Mouse (Mus musculus) erythroid progenitor cell, adult 5-6 weeks (primary cell): ENCODE data around the gene Mettl5. TPM values are rescaled to one million over a fixed set of nuclear protein-coding genes. Genes with fewer than 3 reads are reported as not detected.
"Not testable (repeated sequence)": the region's sequence is repeated elsewhere in the genome, so short reads cannot be mapped to it uniquely, and the experiment has no call there.

ENCODE experiments used
- ATAC-seq: replicated peaks from 2 replicates; pipeline ENCODE4 v1.8.0; 2016; ENCODE audit warnings: moderate number of reproducible peaks, mild to moderate bottlenecking, moderate TSS enrichment, inconsistent platforms; ENCODE audit not compliant: poor library complexity, low FRiP score, severe bottlenecking
- total RNA-seq, 2 experiments: library from RNA; stranded (forward) in 1 of 2; stranded (reverse) in 1 of 2; fragments of 150-400 nt in 1 of 2; fragments of 186-747, 209-891 nt in 1 of 2; gene quantifications; 2 replicates each; pipeline versions ENCODE4 v1.2.3 to v1.2.4; 2015 to 2017; ENCODE audit warnings: low replicate concordance in 2 of 2

The Mettl5 gene
- total RNA-seq (2015; ENCODE audit: low replicate concordance) (18.0 and 22.7 TPM in 2 replicates), total RNA-seq (2017; ENCODE audit: low replicate concordance) (14.1 and 25.4 TPM in 2 replicates)

DNA sequence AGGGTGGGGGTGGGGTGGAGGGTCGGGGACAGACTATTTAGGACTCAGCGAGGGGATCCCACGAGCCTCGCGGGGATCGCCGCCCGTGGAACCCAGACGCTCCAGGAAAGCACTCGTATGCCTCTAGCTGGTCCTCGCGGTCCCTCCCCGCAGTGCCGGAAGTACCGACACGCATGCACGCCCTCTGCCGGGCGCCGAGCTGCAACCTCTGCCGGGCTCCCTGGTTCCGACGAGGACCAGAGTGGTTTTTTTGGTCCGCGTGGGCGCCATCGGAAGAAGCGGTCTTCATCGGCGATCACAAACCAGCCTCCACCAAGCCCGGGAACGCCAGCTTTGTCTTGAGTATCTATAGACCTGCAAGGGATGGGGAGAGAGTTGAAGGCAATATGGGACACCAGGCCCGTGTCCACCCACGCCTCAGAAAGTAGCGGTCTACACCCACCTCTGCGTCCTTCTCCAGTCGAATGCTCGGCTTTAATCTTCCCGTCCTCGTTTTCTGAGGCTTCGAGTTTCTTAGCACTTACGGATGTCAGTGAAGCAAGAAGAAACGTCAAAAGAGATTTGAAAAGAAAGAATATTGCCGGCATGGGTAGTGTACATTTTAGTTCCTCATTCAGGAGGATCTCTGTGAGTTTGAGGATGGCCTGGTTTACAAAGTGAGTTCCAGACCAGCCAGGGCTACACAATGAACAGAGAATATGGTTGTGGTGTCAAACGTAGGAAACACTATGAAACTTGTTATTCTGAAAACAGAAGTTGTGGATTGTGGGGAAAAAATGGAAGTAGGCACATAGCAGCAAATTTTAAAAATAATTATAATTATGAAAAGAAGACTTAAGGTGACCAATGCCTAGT is at the start of gene Mettl5:
Mettl5 (minus strand) TSS at position 165 of the 855 bp plus-strand sequence.
- peak; percentile 99 for ATAC-seq

DNA sequence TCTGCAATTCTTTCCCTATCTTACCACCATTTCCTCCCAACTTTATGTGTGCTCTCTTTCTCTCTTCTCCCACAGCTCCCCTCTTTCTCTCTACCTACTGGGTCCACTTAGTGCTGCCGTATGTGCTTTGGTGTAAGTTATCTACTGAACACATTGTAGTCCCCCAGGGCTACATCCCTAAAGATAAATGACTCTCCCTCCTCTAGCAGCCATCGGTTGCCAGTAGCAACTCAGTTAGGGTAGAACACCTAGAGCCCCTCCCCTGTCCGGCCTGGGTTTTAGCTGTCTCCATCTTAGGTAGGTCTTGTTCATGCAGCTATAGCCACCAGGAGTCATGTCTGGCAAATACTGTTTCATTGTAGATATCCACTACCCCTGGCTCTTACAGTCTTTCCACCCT is 39.5 kb upstream of the Mettl5 start:
- peak; percentile 82 for ATAC-seq

DNA sequence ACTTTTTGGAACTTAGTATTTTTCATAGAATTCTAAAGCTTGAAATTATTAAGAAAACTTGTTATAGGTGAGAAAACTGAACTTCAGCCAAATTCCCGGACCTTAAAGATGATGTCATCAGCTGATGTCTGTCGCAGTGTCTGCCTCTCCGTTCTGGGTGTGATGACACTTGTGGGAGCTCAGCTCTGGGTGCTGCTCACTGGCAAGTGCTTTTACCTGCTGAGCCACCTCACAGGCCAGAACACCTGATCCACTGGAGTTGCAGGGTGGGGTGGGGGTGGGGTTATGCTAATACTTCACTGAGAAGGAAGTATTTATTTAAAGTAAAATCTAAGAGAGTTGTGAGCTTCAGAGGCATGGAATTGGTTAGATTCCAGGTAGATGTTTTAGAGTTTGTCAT is 31.9 kb upstream of the Mettl5 start:
- no peak for ATAC-seq

DNA sequence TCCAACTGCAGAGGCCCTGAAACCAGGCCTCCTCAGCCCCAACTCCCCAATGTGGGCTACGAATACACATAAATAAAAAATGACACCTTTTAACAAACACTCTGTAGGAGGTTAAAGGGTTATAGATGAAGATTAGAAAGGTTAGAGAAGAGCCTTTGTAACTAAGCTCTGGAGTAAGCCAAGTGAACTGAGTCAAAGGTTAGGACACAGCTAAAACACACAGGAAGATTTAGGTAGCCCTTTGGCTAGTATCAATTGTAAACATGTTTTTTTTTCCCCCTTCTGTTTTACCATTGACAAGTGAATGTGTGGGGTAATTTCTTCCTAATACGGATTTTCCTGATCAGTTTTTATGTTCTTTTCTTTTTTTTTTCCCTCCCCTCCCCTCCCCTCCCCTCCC is 27.4 kb upstream of the Mettl5 start:
- ATAC-seq: no peak

DNA sequence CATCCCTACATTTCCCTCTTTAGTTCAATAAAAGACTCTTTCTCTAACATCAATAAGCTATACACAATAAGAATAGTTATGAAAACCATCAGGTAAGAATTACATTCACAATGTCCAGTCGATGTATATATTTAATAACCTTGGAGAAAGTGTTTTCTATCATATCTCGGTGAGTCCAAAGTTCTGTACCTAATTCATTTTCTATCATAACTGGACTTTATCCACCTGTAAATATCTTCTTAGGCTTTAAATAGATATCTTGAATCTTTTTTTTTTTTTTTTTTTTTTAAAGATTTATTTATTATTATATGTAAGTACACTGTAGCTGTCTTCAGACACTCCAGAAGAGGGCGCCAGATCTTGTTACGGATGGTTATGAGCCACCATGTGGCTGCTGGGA is 22.0 kb upstream of the Mettl5 start:
- not testable (repeated sequence) for ATAC-seq

DNA sequence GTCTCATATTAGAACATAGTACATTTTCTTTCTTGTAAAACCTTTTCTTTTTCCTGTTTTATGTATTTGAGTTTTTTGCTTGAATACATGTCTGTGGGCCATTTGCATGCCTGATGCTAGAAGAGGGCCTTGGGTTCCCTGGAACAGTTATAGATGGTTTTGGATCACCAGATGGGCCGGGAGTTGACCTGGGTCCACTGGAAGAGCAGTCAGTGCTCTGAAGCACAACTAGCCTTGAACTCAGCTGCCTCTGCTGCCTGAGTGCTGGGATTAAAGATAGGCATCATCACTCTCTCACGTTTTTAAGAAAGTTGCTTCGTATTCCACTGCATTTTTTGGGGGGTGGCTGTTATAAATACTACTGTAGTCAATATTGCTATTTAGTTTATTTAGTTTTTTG is 18.1 kb upstream of the Mettl5 start:
- ATAC-seq: no peak

DNA sequence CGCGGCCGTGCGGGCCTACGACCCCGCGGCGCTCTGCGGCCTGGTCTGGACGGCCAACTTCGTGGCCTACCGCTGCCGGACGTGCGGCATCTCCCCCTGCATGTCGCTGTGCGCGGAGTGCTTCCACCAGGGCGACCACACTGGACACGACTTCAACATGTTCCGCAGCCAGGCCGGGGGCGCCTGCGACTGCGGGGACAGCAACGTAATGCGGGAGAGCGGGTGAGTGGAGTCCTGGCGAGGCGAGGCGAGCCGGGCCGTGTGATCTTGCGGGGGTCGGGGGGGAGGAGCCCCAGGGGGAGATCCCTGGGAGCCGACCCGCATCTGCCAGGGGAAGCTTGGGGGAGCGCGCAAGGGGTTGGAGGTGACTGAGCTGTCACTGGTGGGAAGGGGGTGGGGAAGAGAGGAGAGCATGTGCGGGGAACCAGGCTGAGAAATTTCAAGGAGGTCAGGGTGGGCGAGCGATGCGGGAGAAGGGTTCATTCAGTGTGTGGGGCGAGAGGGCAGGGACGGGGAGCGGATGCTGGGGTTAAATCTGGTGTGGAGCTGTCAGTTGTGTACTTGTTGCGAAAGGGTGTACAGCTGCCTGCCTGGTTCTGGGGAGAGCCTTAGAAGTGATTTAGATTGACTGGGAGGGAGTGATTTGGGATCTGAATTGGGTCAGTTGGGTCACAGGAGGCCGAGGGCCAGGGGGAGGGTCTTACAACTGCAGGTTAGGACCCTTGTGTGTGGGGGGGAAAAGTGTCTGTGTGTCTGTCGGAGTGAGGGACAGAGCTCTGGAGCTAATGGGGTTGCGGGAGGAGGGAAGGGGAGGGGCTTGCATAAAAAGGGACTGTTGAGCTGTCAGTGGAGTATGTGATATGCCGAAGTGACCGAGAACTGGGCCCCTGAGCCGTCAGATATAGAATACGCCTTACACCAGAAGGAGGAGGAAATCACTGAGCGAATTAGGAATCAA is 12.5 kb upstream of the Mettl5 start:
- peak; percentile 70 for ATAC-seq

DNA sequence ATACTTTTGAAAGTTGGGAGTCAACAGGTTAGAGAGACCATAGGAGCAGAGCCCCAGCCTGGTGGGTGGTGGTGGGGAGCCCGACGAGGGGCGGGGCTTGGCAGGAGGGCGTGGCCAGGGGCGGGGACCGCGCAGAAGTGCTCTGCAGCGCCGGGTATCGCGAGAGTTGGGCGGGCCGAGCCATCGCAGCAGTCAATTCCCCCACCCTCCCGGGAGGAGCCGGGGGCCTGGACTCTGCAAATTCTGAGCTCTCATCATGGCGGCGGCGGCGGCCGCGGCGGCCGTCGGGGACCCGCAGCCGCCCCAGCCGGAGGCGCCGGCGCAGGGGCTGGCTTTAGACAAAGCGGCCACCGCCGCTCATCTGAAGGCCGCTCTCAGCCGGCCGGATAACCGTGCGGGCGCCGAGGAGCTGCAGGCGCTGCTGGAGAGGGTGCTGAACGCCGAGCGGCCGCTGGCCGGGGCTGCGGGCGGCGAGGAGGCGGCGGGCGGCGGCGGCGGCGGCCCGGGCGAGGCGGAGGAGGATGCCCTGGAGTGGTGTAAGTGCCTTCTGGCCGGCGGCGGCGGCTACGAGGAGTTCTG is 11.7 kb upstream of the Mettl5 start, which contains the start of gene Ubr3:
Ubr3 (plus strand) TSS at position 208 of the 579 bp plus-strand sequence.
- peak; percentile 92 for ATAC-seq

DNA sequence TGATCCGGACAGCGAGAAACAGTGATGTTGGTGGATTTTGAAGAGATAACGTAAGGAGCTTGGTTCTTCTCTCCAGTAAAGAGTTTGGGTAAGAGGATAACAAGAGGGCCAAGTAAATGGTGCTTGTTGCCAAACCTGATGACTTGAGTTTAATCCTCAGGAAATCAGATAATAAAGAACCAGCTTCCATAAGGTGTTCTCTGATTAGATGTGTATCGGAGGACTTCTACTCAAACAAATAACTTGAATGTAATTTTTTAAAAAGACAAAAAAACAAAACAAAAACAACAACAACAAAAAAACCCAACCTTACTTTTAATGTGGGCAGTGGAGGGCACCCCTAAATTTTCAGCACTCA is 10.8 kb upstream of the Mettl5 start:
- ATAC-seq: peak; percentile 15; the same call in 1 of the 2 replicates

DNA sequence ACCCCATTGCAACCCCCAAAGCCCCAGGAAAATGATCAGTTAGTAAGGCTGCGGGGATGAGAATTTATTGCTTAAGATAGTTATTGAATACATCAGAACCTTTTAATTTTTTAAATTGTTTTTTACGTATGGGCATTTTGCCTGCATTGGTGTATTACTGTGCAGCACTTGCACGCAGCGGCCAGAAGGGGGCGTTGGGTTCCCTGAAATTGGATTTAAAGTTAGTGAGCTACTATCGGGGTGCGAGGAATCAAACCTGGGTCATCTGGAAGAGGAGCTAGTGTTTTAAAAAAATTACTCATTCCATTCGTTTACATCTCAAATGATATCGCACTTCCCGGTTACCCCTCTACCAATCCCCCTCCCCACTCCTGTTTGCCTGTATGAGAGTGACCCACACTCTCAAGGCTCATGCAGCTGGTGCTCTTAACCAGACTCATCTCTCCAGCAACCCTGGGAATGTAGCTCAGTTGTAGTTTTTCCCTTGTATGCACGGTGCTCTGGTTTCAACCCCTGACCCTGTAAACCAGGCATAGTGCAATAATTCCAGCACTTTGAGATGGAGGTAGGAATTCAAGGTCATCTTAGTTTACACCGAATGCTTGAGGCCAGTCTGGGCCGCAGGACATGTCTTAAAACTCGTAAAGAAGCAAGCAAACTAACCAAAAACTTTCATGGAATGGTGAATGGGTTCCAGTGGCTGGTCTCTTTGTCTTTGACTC is 10.2 kb upstream of the Mettl5 start:
- ATAC-seq: no peak

DNA sequence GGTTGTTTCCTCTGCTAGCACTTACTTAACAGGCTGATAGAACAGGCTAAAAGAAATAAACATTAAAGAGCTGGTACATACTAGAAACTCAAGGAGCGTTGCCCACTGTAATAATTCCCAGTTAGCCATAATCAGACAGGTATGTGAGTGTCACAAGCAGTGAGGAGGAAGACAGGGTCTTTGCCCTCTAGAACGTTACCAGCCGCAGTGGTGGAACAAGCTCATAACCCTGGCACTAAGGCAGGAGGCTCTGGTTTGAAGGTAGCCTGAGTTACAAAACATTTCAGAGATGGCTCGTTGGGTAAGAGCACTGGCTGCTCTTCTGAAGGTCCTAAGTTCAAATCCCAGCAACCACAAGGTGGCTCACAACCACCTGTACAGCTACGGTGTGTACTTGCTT is 8.5 kb upstream of the Mettl5 start:
- no peak for ATAC-seq

DNA sequence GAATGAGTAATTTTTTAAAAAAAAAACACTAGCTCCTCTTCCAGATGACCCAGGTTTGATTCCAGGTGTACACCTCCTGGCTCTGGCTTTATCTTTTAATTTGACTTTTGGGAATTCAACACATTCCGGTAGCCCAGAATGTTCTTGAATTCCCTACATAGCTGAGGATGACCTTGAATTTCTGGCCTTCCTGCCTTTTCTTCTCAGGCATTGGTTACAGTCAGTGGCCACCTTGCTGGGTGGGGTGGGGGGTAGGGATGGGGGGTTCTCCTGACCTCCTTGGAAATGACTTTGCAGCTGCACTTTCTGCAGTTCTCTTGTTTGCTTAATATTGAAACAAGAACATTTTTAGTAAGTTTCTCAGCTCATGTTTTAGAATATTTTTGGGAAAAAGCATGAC is 7.7 kb upstream of the Mettl5 start:
- no peak for ATAC-seq

DNA sequence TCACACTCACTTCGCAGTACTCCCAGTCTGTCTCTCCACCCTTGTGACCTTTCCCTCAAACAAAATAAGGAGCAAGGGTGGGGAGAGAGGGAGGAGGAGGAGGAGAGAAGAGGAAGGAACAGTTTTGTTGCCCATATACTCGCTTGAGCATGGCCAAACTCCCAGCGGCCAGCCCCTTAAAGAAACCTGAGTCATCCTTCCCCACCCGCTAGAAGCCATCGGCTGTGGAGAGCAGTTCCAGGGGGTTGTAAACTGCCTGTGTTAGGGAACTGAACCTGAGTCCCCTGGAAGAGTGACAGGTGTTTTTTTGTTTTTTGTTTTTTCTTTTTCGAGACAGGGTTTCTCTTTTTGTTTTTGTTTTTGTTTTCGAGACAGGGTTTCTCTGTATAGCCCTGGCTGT is 5.4 kb upstream of the Mettl5 start:
- ATAC-seq: no peak

DNA sequence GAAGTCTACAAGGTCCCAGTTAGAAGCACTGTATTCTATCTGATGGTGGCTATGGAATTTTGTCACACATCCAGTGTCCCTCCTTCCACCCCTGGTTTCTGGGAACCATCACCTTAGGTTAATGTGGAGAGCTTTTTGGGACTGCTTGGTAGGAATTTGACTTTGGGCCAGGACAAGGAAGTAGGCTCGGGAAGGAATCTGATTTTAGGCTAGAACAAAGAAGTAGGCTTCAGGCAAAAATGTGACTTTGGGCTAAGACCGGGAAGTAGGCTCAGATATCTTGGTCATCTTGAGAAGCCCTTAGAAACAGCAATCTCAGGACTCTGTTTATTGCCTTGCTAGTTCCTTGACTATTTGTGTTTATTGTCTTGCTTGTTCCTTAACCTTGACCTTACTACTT is 3.5 kb upstream of the Mettl5 start:
- ATAC-seq: no peak

DNA sequence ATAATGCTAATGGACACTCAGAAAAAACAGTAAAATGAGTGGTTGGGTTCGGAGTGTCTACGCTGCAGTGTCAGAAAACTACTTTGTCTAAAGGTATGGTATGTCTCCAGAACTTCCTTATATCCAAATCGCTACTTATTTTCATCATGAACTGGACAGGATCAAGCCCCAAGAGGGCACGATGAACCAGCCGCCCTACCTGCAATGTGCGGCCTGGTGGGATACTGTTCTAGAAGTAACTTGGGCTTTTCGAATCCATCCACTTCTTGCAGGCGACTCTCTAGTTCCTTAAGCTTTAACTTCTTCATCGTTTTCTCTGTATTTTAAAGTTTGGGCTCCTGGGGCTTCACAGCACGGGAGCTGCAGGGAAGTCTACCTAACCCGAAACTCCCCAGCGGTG is 365 bp downstream of the Mettl5 start:
- peak; percentile 31 for ATAC-seq

DNA sequence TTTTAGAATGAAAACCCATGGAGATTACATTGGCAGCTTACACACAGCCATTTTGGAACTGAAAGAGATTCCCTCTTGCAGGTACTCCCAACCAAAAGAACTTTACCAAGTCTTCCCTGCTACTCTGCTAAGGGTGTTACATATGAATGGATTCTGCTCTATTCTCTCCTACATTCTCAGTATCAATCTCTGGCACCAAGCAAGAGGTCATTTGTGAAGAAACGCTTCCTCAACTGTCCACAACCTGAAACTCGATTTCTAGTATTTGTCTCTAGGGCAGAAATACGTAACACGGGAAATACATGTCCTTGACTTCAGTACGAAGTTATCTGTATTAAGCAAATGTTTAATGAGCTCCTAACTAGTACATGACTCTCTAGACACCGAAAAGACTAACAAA is 834 bp downstream of the Mettl5 start:
- ATAC-seq: no peak

DNA sequence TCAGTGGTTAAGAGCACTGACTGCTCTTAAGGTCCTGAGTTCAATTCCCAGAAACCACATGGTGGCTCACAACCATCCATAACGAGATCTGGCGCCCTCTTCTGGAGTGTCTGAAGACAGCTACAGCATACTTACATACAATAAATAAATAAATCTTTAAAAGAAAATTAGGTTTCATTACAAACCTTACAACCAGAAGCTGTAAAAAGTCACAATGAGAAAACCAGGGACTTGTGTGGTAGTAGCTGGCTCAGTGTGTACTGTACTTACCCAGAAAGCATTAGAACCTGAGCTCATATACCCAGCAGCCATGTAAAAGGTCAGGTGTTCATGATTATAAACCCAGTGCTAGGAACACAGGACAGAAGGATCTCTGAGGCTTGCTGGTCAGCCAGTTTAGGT is 1.4 kb downstream of the Mettl5 start:
- no peak for ATAC-seq

DNA sequence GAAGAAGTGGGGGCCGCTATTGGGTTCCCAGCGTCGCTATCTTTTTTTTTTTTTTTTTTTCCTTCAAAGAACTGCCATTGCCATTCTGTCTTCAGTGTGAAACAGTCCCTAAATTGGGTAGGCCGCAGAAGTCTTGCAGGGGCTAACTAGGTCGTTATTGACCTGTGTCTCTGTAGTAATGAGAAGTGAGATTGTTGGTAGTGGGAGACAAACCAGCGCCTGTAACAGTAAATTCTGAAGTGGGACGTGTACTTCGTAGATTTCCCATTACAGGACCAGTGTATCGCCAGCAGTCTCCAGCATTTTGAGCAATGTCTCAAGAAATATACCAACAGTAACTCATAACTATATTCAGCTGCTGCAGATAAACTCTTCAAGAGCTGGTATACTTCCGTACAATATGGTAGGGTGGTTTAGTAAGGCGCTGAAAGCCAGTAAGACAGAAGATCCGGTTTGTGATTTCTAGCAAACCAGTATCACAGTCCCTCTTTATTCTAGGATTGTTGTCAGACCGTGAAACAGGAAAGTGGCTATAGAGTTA is 23.2 kb downstream of the Mettl5 start:
- peak; percentile 32 for ATAC-seq

DNA sequence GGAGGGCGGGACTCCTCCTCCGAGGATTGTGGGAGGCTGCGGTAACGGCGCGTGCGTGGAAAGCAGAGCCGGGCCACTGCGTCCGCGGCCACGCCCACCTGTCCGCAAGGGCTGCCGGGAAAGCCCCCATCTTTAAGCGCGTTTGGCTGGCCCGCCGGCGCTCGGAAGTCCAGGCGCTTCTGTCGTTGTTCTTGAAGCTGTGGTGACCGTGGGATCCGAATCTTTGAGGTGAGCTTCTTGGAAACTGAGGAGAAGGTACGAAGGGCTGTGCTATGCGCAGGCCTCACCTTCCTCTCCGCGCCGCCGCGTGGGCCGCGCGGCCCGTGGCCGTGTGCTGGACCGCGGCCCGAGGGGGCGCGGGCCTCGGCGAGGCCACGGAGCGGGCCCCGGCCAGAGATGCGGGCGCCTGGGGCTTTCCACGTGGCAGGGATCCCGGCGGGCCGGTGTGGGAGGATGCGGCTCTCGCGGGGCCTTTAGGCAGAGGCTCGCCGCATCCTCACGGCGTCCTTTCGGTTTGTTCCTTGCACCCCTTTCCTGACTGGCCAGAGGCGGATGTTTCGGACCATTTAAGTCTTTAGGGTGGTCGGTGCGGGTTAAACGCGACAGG is 23.8 kb downstream of the Mettl5 start, which contains the start of gene Ssb:
Ssb (plus strand) TSS at position 78 of the 607 bp plus-strand sequence.
- peak; percentile 96 for ATAC-seq
